Mouse (Mus musculus) hindbrain, embryonic 12.5 days (tissue): ENCODE measurements at regions not wholly inside any gene's neighbourhood (a gene's known extent, or its start where the extent isn't known, plus 50 kb on each side); places are given as distances from the start of the nearest gene placed in this dataset.
A peak's percentile ranks its signal among the peaks of the same experiment; 100 is the strongest.

ENCODE experiments used
- ATAC-seq: fragments of 200-750 bp; cut with Nextera tagmentation; 2 replicates; pipeline ENCODE4 v1.8.0; 2017; ENCODE audit warnings: moderate TSS enrichment; ENCODE audit not compliant: low FRiP score
- H3K27ac ChIP-seq: fragments of 300-500 bp; sonication (generic); 2 replicates; pipeline ENCODE4 v1.5.1; 2016; ENCODE audit warnings: mild to moderate bottlenecking
- H3K27me3 ChIP-seq: fragments of 300-500 bp; sonication (generic); 2 replicates; pipeline ENCODE4 v1.6.1; 2016; ENCODE audit warnings: mild to moderate bottlenecking
- H3K36me3 ChIP-seq: fragments of 300-500 bp; sonication (generic); 2 replicates; pipeline ENCODE4 v1.6.1; 2016; ENCODE audit warnings: mild to moderate bottlenecking
- H3K4me1 ChIP-seq: fragments of 300-500 bp; sonication (generic); 2 replicates; pipeline ENCODE4 v1.6.1; 2016
- H3K4me2 ChIP-seq: fragments of 300-500 bp; sonication (generic); replicated peaks from 2 replicates; pipeline ENCODE4 v1.6.1; 2016; ENCODE audit warnings: mild to moderate bottlenecking
- H3K4me3 ChIP-seq: fragments of 300-500 bp; sonication (generic); 2 replicates; pipeline ENCODE4 v1.5.1; 2016; ENCODE audit warnings: mild to moderate bottlenecking
- H3K9ac ChIP-seq: fragments of 300-500 bp; sonication (generic); 2 replicates; pipeline ENCODE4 v1.6.1; 2016; ENCODE audit warnings: mild to moderate bottlenecking, moderate library complexity
- H3K9me3 ChIP-seq: fragments of 300-500 bp; sonication (generic); replicated peaks from 2 replicates; pipeline ENCODE4 v1.6.1; 2016; ENCODE audit warnings: mild to moderate bottlenecking
- WGBS: fragments of 180-500 bp; shearing (Covaris S2); methylation state at CpG from one replicate; pipeline ENCODE4 v1.1.7; 2016; 5-methylcytosine and 5-hydroxymethylcytosine counted together

DNA sequence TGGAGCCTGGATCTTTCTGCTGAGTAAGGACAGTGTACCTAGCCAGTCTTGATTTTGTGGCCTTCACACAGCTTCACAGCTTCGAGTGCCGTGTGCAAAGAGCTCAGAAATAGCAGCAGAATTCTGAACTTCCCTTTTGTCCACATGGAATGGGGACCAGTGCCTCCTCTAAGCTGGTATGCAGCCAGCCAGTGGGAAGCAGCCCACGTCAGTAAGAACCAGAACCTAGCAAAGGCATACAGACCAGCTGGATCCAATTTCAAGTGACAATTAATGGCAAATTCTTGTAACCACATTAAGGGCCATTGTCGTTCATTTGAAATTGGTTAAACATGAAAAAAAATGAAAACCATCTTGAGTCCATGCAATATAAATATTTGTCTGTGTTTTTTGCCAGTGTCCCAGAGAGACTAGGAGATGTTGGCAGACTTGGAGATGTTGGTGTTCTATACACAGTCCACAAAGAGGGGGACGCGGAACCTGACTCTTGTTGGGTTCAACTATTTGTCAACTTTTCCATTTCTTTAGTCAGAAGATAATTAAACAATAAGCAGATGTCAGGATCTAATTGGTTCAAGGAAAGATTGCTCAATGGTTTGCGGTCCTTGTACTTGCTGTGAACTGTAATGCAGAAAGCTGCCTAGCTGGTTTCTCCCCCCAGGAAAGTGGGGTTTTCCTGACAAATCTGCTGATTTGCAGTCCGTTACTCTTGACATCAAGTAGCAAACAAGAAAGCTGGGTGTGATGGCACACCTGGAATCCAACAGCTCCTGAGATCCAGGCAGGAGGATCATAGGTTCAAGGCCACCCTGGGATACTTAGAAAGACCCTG lies 125.1 kb downstream of the Rplp1 start:
- 79% methylated on average over 8 of the region's 8 CpGs for WGBS
- Histone ChIP-seq H3K27ac (no peak overlapping the region), H3K9me3 (no peaks in the 10 kb centered on the region), H3K9ac (no peak overlapping the region), H3K27me3 (0 out of 2 replicates have a peak, but pooled peaks cover 2% of the 10 kb centered on the region), H3K4me1 (0 out of 2 replicates have a peak, but pooled peaks cover 3% of the 10 kb centered on the region), H3K4me2 (no peak overlapping the region), H3K36me3 (no peaks in the 10 kb centered on the region), H3K4me3 (no peak overlapping the region)
- ATAC-seq, result no peak

- Histone ChIP-seq H3K27me3 (no peaks in the 10 kb centered on the region), H3K4me3 (no peak overlapping the region), H3K9ac (no peak overlapping the region), H3K4me1 (no peaks in the 10 kb centered on the region), H3K9me3 (no peaks in the 10 kb centered on the region), H3K4me2 (no peak overlapping the region), H3K27ac (no peak overlapping the region), H3K36me3 (no peaks in the 10 kb centered on the region)
- ATAC-seq, result no peak
- 88% methylated on average over 8 of the region's 8 CpGs for WGBS
Measured at GRCm38 (mm10) chr9:61781469-61781868, 132.9 kb downstream of the Rplp1 start.

DNA sequence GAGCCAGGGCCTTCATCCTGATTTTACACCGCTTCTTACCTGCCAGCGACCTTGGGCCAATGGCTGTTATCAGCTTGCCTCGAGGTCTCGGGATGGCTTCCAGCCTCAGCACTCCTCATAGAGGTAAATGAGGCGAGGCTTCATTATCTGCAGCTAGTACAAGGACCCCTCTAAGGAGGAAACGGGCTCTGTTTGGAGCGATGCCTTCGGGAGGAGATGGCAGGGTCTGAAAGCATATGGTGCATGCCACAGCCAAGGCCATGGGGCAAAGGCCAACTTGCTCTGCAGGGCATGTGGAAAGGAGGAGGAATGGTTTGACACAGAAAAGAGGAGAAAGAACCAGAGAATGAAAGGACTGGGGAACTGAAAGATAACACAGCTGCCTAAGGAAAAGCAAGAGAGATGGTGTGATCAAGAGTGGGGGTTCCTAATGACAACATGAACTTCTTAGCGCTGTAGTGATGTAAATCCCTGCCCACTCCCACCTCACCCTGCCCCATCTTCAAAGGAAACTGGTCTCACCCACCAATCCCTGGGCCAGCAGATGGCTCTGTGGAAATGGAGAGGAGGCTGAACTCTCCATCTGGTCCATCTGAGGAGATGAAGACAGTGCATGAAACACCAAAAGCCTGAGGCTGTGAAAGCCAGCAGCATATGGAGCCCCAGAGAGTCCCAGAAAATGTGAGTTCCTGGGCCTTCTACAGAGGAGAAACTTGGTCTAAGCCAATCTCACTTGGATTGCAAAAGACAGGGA lies 134.0 kb downstream of the Rplp1 start:
- no peaks in the 10 kb centered on the region for H3K27me3 ChIP-seq
- no peaks in the 10 kb centered on the region for H3K9me3 ChIP-seq
- H3K9ac ChIP-seq, result no peak overlapping the region
- 85% methylated on average over 9 of the region's 9 CpGs for WGBS
- no peak overlapping the region for H3K27ac ChIP-seq
- H3K4me2 ChIP-seq, result no peak overlapping the region
- no peak overlapping the region for H3K4me3 ChIP-seq
- H3K36me3 ChIP-seq, result no peaks in the 10 kb centered on the region
- no peak for ATAC-seq
- H3K4me1 ChIP-seq, result no peaks in the 10 kb centered on the region

DNA sequence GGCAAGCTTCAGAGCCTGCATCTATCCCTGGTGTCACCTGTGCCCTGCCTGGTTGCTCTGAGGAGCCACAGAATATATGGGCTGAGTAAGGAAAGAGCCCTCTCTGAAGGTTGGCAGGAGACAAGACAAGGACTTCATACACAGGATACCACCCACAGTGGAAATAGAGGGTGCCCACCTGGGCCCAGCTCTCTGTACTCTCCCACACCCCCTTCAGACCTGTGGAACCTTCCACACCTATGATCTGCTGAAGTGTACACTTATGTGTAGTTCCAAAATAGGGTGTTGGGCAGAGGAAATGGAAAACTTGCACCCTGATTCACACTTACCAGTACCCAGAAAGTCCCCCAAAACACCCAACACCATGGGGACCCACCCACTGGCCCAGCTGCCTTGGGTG lies 135.2 kb downstream of the Rplp1 start:
- Histone ChIP-seq H3K27ac (no peak overlapping the region), H3K4me3 (no peak overlapping the region), H3K36me3 (no peaks in the 10 kb centered on the region), H3K4me1 (no peaks in the 10 kb centered on the region), H3K27me3 (no peaks in the 10 kb centered on the region), H3K9me3 (no peaks in the 10 kb centered on the region), H3K4me2 (no peak overlapping the region), H3K9ac (no peak overlapping the region)
- no peak for ATAC-seq

- WGBS, result 88% methylated on average over 2 of the region's 2 CpGs
- H3K4me2 ChIP-seq, result no peak overlapping the region
- no peak for ATAC-seq
- no peaks in the 10 kb centered on the region for H3K4me1 ChIP-seq
- no peak overlapping the region for H3K27ac ChIP-seq
- H3K27me3 ChIP-seq, result no peaks in the 10 kb centered on the region
- no peaks in the 10 kb centered on the region for H3K9me3 ChIP-seq
- H3K4me3 ChIP-seq, result no peak overlapping the region
- H3K36me3 ChIP-seq, result no peaks in the 10 kb centered on the region
- H3K9ac ChIP-seq, result no peak overlapping the region
Measured at GRCm38 (mm10) chr9:61776446-61776845, 137.9 kb downstream of the Rplp1 start.

DNA sequence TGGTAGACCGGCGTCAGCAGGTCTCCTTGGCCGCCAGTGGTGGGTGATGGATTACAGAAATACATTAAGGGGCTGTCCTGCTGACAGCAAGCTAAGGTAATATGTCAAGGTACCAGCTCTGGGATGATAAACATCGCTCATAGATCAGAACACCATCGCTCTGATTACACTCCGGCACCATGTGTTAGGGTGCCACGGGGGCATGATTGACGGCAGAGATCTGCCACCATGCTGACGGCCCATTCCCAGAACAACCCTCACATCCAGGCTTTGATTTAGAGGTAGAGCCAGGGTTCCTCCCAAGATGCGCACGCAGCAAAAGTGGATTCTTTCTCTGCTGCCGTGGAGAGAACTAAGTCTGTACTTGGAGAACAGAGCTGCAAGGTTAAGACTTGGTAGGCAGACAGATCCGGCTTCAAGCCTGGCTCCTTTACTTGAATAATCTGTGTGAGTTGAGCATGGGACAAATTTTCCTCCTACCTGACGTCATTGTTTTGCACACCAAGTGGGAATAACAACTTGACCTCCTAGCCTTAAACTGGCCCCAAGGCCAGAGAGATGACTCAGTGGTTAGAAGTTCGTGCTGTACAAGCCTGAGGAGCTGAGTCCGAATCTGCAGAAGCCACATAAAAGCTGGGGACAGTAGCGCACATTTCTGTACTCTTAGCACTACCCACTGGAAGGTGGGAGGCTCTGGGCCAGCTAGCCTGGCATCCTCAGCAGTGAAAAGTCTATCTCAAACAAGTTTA lies 144.0 kb downstream of the Rplp1 start:
- Histone ChIP-seq H3K4me1 (0 out of 2 replicates have a peak, but pooled peaks cover 5% of the 10 kb centered on the region), H3K27ac (no peak overlapping the region), H3K27me3 (no peaks in the 10 kb centered on the region), H3K4me3 (no peak overlapping the region), H3K4me2 (no peak overlapping the region), H3K9me3 (no peaks in the 10 kb centered on the region), H3K9ac (no peak overlapping the region), H3K36me3 (no peaks in the 10 kb centered on the region)
- ATAC-seq, result no peak
- WGBS, result 80% methylated on average over 17 of the region's 17 CpGs

DNA sequence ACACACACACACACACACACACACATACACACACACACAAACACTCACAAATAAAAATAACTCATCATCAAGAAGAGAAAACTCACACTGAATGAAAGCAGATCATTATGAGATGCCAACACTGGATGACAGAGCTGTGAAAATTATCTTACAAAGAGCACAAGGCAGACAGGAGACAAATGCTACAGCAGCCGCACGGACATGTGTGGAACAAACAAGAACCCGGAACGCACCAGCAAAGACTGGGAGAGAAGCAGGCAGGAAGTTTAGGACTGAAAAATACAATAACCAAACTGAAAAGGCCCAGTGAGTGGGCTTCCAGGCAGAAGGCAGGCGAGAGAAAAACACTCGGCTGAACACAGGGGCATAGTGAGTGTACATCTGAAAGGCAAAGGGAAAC lies 148.2 kb downstream of the Rplp1 start:
- no peak for ATAC-seq
- WGBS, result 74% methylated on average over 6 of the region's 6 CpGs
- Histone ChIP-seq H3K27me3 (no peaks in the 10 kb centered on the region), H3K36me3 (no peaks in the 10 kb centered on the region), H3K9me3 (no peaks in the 10 kb centered on the region), H3K9ac (no peak overlapping the region), H3K4me3 (no peak overlapping the region), H3K4me2 (no peak overlapping the region), H3K4me1 (0 out of 2 replicates have a peak, but pooled peaks cover 5% of the 10 kb centered on the region), H3K27ac (no peak overlapping the region)

GRCm38 (mm10) chr9:61765366-61765765 lies 149.0 kb downstream of the Rplp1 start:
- no peak overlapping the region for H3K9ac ChIP-seq
- no peak overlapping the region for H3K4me2 ChIP-seq
- no peaks in the 10 kb centered on the region for H3K27me3 ChIP-seq
- H3K4me3 ChIP-seq, result no peak overlapping the region
- H3K9me3 ChIP-seq, result no peaks in the 10 kb centered on the region
- no peak for ATAC-seq
- WGBS, result 50% methylated on average over 5 of the region's 5 CpGs
- no peak overlapping the region for H3K27ac ChIP-seq
- H3K36me3 ChIP-seq, result no peaks in the 10 kb centered on the region
- H3K4me1 ChIP-seq, result 0 out of 2 replicates have a peak, but pooled peaks cover 5% of the 10 kb centered on the region

DNA sequence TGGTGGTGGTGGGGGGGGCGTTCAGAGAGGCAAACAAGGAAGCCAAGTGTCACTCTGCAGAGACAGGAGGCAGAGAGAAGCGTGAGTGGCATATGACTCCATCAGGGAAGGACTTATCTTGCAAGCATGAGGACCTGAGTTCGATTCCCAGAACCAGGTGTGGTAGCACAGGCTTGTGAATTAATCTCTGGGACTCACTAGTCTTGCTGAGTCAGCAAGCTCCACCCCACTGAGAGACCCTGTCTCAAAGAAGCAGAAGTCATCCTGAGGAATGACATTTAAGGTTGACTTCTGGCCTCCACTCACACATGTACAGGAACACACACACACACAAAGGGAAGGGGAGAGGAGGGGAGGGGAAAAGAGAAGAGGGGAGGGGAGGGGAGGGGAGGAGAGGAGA lies 156.5 kb downstream of the Rplp1 start:
- ATAC-seq, result no peak
- Histone ChIP-seq H3K4me1 (peaks cover 37% of the 10 kb centered on the region), H3K27ac (0 out of 2 replicates have a peak overlapping the region, but pooled peaks have one; percentile 70), H3K4me3 (no peak overlapping the region), H3K9ac (no peak overlapping the region), H3K9me3 (no peaks in the 10 kb centered on the region), H3K4me2 (no peak overlapping the region), H3K36me3 (no peaks in the 10 kb centered on the region), H3K27me3 (peaks cover 3% of the 10 kb centered on the region; the same call in 1 of the 2 replicates)
- 100% methylated on average over 3 of the region's 3 CpGs for WGBS

GRCm38 (mm10) chr9:61756801-61757342 lies 157.5 kb downstream of the Rplp1 start:
- Histone ChIP-seq H3K27me3 (peaks cover 3% of the 10 kb centered on the region; the same call in 1 of the 2 replicates), H3K9ac (no peak overlapping the region), H3K36me3 (no peaks in the 10 kb centered on the region), H3K4me1 (peaks cover 37% of the 10 kb centered on the region), H3K4me2 (no peak overlapping the region), H3K27ac (peak overlapping the region; percentile 70), H3K9me3 (no peaks in the 10 kb centered on the region), H3K4me3 (no peak overlapping the region)
- 58% methylated on average over 24 of the region's 24 CpGs for WGBS
- peak; percentile 88 for ATAC-seq

DNA sequence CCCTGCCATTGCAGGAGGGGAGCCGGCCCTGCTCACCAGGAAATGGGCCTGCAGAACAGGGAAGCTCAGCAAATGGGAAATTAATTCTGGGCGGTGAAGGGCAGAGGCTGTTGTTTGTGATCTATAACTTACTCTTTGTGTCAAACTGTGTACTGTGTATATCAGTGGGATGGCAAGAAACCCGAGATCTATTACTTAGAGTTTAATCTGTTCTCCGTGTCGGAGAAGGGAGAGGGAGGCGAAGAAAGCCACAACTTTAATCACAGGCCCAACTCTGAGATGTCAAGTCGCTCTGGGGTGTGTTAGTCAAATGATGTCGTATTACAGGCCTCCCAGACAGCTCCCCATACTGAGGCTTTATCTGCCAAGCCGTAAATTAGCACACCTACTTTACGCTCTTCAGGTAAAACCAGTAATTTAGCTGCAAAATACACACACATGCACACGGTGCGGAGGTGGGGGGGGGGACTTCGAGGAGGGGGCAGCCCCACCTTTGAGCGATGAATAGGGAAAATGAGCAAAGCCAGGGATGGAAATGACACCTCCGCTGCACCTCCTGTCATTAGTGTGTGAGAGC lies 158.0 kb downstream of the Rplp1 start:
- Histone ChIP-seq H3K9ac (no peak overlapping the region), H3K36me3 (no peaks in the 10 kb centered on the region), H3K27ac (peak overlapping the region; percentile 70), H3K4me2 (no peak overlapping the region), H3K9me3 (no peaks in the 10 kb centered on the region), H3K27me3 (peaks cover 3% of the 10 kb centered on the region; the same call in 1 of the 2 replicates), H3K4me3 (no peak overlapping the region), H3K4me1 (peaks cover 37% of the 10 kb centered on the region)
- ATAC-seq, result peak; percentile 12
- WGBS, result 66% methylated on average over 15 of the region's 15 CpGs
